Mouse (Mus musculus) adrenal gland, adult 2 months (tissue): ENCODE data around the gene Lyz2. TPM values are rescaled to one million over a fixed set of nuclear protein-coding genes. Genes with fewer than 3 reads are reported as not detected.
A peak's percentile ranks its signal among the peaks of the same experiment; 100 is the strongest.
"Not testable (repeated sequence)": the region's sequence is repeated elsewhere in the genome, so short reads cannot be mapped to it uniquely, and the experiment has no call there.

Experiments used
- DNase-seq: peaks from one replicate; pipeline ENCODE4 v3.0.0; 2021
- long read RNA-seq: library from polyadenylated mRNA; stranded (forward); transcript quantifications from one replicate; pipeline ENCODE4 v2.0.0, GENCODE M21; 2021
- polyA plus RNA-seq: library from polyadenylated mRNA; depleted of rRNA; stranded (reverse); fragments of >200 nt; gene quantifications from 2 replicates; pipeline ENCODE4 v1.2.3, GENCODE M21; 2012; rRNA removed
- total RNA-seq, 2 experiments: library from RNA; stranded (reverse); gene quantifications; 2 replicates each; pipeline ENCODE4 v1.2.3; 2021

Lyz2 gene
- total RNA-seq = 100 to 1,000 TPM; 158 to 168 TPM
- 61.9 and 69.7 TPM in 2 replicates for polyA plus RNA-seq
- long read RNA-seq, transcript Lyz2-201 (4 exons, 1,316 nt) = major isoform, 143 of 150 reads
- long read RNA-seq, partial matches to known transcripts = 1 of 150 reads
- long read RNA-seq, other reads (novel, unspliced or antisense) = 6 of 150 reads

DNA sequence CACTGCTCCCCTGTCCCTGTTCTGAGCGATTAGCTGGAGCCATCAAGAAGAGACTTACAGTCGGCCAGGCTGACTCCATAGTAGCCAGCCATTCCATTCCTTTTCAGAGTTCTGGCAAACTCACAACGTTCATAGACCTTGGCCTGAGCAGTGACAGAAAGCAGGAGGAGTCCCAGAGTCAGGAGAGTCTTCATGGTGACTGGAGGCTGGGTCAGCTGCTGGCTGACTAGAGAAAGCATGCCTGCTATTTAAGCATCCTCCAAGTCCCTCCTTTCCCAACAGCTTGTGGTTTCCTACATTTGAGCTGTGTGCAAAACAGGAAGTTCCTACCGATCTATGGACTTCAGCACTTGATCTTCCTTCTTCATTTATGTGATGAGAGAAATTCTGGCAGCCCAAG is at the start of gene Lyz2:
Lyz2 (minus strand) TSS at position 273 of the 400 bp plus-strand sequence.
- peak; percentile 10 for DNase-seq

DNA sequence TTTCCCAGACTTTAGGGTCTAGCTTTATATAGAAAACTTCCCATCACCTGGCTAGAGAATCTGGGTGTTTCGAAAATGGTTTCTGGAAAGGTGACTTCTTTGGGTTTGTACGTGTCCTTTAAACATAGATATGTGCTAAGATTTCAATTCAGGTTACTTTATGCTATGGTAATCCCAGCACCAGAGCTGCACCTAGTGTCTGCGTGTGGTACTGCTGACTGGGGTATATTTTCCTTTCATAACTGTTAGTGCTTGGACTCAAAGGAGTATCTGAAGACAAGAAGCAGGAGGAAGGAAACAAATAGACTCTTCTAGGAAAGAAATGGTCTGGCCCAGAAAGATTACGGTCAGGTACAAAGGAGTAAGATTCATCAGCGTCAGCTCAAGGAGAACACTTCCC is 48.4 kb upstream of the Lyz2 start:
- peak; percentile 15 for DNase-seq

DNA sequence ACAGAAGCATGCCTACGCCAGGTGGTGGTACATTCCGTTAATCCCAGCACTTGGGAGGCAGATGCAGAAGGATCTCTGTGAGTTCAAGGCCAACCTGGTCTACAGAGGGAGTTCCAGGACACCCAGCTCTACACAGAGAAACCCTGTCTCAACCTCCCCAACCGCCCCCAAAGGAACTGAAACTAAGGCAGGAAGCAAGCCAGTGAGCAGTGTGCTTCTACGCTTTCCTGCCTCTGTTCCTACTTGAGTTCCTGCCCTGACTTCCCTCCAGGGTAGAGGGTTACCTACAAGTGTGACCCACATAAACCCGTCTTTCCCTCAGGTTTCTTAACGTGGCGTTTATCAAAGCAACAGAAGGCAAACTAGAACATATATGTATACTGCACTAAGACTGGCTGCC is 41.7 kb upstream of the Lyz2 start:
- no peak for DNase-seq

DNA sequence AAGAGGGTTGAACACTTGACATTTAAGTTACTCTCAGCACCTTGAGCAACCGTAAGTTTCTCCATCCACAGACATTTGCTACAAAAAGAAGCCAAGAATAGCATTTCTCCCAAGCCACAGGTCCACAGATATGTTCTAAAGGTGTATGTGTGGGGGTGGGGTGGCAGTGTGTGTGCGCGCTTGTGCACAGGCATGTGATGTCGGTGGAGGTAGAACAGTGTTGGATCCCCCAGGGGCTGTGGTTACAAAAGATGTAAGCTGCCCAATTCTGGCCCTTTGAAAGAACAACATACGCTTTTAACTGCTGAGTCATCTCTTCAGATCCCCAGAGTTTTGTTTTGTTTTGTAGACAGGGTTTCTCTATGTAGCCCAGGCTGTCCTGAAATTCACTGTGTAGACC is 40.5 kb upstream of the Lyz2 start:
- DNase-seq = no peak

DNA sequence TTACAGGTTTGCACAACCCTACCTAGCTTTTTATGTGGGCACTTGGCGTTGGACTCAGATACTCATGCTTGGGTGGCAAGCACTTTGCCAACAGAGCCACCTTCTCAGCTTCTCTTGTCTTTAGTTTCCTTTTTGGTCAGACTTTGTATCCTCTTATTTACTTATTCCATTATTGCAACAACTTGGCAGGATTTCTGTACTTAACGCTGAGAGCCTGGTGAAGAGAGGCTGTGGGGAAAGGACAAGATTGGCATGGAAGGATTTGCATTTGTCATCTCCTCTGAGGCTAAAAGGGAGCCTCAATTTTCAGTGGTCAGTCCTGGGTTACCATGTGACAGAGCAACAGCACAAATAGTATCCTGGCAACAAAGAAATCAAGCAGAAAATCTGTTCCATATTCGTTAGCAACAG is 38.5 kb upstream of the Lyz2 start:
- DNase-seq = no peak

DNA sequence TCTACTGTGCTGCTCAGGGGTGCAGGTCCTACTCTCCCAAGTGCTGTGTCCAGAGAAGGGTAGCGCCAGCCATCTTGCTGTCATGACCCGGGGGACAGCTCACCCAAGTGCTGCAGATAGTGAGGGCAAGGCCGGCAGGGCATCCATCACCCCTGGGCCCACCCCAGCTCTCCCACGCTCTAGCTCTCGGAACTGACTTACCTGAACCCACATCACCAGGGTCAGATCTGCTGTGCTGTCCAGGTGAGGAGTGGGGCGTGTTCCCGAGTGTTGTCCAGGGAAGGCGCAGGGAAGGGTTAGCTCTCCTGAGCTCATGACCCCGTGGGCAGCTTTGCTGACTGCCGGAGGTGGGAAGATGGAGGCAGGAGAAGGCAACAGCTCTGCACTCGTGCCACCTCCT is 34.3 kb upstream of the Lyz2 start:
- DNase-seq = no peak

DNA sequence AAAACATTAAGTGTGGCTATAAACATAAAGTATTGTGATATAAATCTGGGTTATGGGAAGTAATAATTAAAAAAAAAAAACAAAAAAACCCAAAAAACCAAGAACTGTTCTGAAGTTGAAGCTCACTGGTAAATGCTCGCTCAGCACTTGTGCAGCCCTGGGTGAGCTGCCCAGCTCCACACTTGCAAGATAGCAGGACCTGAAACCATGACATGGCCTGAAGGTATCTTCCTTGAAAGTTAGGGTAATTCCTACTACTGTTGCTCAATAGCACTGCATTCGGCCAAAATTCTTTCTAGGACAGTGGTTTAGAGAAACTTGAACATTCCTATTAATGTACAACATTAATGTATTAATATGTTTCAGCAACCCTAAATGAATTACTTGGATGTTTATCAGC is 31.0 kb upstream of the Lyz2 start:
- DNase-seq = no peak

DNA sequence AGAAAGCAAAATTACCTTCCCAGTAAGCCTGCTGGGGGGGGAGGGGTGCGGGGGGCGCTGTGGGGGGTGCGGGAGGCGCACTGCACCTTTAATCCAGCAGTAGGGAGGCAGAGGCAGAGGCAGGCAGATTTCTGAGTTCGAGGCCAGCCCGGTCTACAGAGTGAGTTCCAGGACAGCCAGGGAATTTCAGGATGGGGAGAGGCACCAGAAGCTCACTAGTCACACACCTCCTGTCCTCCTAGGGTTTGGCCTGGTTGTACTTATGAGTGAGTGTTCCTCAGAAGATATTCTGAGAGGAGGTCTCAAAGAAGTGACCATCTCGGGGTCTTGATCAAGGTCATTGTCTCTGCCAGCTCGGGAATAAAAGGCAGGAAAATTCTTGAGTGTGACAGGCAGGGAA is 30.0 kb upstream of the Lyz2 start:
- DNase-seq = no peak

DNA sequence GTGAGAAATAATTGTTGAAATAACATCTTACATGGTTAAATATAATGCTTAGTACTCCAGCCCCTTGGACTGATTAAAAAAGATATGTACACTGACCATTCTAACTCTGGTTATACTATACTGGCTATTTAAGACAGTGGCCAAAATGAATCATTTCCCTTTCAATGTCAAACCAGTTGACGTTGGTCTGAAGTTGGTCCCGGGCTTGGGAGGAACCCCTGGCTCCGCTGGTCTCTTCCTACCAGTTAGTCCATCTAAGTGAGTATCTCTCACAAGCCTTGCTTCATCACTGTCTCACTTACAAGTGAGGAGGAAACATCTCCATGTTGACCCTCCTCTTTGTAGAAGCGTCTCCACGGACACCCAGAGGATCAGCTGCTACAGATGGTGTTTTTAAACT is 22.2 kb upstream of the Lyz2 start:
- DNase-seq = no peak

DNA sequence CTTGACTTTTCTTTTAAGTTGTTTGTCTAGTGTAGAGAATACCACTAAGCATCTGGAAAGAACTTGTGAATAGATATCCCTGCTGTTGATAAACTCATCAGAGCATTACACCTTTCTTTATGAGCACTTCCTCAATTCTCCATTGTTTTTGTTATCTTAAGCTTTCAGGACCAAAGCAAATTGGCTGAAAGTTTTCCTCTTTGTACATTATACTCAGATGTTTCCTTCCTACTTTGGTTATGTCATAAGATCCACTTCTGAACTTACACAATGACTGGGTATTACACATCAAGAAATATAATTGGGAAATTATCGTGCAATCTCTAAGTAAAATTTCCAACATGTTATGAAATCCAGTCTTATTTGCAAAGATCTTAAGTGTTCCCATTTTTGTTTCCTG is 19.6 kb upstream of the Lyz2 start:
- no peak for DNase-seq

DNA sequence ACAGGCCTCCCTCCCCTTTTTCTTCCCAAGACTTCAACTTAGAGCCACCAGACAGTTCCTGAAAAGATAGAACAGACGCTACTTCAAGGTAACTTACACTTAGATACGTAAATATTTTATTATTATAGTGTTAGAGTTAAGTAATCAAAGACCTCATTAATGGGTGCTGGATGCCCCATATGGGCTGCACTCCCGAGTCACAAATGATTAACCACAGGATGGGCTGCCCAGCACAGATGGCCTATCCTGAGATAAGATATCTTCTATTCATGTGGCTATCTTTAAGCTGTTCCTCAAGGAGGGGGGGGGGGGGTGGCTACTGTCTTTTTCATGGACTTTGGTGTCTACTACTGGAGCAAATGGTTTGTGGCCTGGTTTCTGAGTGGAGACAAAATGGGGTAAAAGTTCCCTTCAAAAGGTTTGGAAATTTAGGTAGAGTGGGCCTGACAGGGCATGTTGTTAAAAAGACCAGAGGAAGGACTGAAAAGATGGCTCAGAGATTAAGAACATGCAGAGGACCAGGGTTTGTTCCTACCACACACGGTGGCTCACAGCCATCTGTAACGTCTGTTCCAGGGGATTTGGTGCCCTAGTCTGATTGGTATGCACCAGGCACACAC is 17.9 kb upstream of the Lyz2 start:
- DNase-seq = no peak

DNA sequence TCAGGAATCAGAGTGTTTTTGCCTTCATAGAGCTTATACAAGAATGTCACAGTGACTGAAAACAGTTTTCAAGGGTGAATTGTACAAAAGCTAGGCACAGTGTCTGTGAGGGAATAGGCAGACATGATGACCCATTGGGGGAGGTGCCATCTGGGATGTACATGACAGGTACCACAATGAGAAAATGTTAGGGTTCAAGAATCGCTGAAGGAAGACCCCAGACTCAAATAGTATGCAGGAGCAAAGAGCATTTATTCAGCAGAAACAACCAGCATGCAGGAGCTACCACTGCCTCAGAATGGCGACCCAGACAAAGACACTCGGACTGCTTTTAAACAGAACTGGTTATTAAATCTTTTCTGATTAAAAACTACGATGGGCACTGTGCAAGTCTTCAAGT is 17.0 kb upstream of the Lyz2 start:
- no peak for DNase-seq

DNA sequence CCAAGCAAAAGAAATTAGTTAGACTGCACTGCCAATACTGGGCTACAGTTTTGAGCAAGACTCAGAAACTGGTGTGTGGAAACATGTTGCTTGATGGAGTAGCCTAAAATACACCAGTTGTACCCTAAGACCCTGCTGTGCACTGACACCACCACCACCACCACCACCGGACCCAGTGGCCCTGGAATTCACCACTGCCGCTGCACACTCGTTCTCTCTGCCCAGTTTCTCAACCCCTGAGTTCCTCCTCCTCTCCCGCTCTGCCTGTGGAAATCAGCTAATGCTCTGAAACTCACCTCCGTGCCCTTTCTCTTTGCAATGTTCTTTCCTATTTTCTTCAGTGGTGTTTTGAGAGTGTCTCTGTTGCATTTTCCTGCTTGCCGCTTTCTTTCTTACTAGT is 16.2 kb upstream of the Lyz2 start:
- no peak for DNase-seq

DNA sequence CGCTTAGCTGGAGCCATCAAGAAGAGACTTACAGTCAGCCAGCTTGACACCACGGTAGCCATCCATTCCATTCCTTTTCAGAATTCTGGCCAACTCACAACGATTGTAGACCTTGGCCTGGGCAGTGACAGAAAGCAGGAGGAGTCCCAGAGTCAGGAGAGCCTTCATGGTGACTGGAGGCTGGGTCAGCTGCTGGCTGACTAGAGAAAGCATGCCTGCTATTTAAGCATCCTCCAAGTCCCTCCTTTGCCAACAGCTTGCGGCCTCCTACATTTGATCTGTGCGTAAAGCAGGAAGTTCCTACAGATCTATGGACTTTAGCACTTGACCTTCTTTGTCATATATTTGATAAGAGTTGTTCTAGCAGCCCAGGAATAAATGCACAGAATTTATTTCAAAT is 10.6 kb upstream of the Lyz2 start, which contains the start of gene Lyz1:
Lyz1 (minus strand) TSS at position 198 of the 400 bp plus-strand sequence.
- peak; percentile 12 for DNase-seq

DNA sequence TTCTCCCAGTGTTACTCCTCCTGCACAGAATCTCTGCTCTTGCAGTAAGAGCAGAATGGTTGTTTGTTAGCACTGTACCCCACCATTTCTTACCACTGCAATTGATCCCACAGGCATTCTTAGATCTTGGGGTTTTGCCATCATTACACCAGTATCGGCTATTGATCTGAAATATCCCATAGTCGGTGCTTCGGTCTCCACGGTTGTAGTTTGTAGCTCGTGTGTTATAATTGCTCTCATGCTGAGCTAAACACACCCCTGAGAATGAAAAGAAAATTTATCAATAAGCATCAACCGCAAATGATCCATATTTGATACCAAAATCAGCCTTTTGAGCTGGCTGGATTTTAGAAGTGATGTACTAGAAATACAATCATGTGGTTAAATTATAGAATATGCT is 8.8 kb upstream of the Lyz2 start:
- not testable (repeated sequence) for DNase-seq

DNA sequence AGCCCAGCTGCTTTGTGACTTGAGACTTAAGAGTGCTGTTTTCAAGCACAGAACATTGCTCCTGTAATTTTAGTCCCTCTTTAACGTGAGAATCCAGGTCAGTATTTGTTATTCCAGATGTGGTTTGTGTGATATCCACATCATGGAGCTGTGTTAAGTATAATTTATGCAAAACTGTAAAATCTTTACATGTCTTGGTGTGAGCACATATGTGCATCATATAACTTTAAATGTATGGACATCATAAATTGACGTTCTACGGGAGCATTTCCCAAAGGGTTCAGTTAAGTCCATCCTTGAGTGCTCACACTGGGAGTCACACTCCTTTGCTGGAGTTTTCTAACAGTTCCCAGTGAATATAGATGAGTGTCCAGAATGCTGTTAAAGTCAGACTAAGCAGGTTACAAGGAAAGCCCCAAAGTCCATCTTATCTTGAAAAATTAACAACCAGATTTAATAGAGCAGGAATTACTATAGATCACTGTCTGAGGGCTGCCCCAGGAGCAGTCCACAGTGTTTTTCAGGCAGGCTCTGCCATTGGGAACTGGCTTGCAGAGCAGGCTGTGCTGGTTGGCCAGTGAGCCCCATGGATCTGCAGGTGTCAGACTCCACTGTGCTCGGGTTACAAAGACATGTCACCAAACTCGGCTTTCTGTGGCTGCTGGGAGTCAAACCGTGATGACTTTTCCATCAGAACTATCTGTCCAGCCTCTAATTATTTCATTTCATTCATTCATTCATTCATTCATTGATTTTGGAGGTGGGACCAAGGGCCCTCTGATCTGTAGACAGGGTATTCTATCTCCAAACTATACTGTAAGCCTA is 8.1 kb upstream of the Lyz2 start:
- no peak for DNase-seq

DNA sequence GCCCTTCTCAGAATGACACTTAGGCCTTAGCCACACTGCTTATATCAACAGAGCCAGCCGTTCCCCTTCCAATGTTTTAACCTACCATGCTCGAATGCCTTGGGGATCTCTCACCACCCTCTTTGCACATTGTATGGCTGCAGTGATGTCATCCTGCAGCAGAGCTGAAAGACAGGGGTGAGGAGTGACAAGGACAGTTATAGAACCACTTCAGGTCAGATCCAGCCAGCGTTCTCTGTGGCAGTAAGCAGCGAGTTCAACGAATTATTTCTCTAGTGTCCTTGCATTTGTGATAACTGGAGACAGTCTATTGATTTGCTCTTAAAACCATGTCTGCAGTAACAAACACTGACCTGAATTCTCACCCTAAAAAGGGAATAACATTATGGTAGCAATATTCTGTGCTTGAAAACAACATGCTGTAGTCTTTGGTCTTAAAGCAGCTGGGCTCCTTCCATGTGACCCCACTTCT is 6.9 kb upstream of the Lyz2 start:
- DNase-seq = not testable (repeated sequence)

DNA sequence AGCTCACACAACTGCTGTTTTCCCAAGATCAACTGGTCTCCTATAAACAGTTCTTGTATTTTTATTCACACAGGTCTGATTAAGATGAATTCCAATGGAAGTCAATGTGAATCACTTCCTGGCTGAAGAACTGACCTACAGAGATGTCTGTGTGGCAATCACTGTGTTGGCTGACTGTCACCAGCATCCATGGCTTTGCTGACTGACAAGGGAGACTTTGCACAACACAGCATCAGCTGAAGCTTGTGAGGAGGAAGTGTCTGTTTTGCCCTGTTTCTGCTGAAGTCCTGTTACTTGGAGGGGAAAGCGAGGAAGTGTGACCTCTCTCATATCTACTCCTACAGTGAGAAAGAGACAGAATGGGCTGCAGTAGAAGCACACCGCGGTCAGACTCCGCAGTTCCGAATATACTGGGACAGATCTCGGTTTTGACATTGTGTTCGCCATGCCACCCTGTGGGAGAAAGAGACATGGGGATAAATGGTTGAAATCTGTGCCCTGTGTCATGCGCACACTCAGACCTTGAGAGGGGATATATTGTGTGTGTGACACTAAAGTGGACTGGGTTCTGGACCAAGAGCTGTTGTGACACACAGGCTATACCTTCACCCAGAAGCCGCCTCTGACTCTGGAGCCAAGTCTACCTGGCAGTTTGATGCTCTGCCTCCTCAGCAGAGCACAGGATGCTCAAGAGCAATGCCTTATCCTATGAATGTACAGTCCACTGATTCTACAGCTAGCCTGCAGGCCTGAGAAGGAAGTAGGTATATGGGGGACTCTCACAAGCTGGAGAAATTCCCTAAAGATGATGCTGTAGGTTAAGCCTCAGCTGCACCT is 6.3 kb upstream of the Lyz2 start:
- no peak for DNase-seq

DNA sequence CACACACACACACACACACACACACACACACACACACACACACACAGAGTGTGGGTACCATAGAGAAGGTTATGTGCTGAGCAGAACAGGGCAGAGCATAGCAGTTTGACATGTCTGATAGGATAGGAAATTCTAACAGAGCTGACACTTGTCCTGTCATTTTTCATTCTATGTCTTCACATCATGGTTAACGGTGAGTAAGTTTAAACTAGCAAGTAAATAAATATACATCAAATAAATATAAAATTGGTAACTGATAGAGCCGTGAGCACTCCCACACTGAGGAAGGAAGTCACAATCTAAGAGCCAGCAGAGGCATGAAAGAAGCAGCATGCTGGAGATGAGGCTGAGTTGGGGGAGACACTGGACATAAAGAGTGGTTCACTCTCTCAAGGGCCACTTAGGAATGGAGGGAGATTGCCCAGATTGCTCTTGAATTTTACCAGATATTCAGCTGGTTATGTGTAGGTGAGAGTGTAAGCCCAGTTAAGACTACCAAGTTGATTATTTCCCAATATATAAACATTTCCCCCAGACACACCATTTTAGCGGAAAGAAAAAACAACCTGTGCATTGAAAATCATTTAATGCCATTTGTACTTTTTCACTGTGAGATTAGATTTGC is 5.2 kb upstream of the Lyz2 start:
- no peak for DNase-seq

DNA sequence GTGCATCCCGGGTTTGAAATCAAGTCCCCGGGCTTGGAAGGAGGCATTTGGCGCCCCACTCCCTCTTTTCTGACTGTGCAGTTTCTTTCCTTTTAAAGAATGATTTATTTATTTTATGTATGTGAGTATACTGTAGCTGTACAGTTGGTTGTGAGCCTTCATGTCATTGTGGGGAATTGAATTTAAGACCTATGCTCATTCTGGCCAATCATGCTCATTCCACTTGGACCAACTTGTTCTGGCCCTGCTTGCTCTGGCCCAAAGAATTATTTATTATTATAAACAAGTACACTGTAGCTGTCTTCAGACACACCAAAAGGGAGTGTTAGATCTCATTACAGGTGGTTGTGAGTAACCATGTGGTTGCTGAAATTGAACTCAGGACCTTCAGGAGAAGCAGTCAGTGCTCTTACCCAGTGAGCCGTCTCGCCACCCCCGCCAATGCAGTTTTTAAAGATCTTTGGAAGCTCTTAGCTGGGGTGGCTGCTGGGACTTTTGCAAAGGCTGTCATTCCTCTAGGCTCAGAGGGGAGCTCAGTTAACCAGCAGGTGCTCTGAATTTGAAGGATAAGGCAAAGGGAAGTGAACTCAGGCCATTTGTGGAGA is 4.3 kb upstream of the Lyz2 start:
- no peak for DNase-seq

DNA sequence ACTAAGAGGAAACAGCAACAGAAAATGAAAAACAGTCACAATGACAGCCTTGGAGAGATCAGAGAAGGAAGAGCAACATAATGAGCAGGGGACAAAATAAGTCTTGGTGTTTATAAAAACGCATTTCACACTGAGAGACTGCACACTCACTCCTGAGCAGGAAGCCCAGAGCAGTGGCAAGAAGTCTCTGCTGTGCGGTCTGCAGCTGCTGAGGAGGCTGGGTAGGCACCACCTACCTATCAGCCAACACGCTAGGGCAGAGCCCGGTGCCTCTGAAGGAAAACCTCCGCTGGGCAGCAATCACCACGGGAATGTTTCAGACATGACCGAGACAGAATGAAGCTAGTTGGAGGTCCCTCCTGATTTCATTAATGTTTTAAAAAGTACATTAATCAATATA is 3.5 kb upstream of the Lyz2 start:
- DNase-seq = not testable (repeated sequence)
